Mouse (Mus musculus) urinary bladder, adult 18-20 months (tissue): ENCODE results near the gene H3f3a.

Experiments used
- DNase-seq, 2 experiments: peaks; one replicate each; pipeline ENCODE4 v3.0.0; 2022; ENCODE audit warnings: low spot score in 2 of 2, mixed read lengths in 2 of 2

The H3f3a gene

GRCm38 (mm10) chr1:180783580-180783928 lies 30.2 kb downstream of the H3f3a start:
- DNase-seq, result no peak

GRCm38 (mm10) chr1:180782906-180783579 lies 30.7 kb downstream of the H3f3a start:
- no peak for DNase-seq

GRCm38 (mm10) chr1:180781250-180781649 lies 32.5 kb downstream of the H3f3a start:
- no peak for DNase-seq

- DNase-seq, result no peak
These were observed 33.5 kb downstream of the H3f3a start for GRCm38 (mm10) chr1:180780291-180780690.

GRCm38 (mm10) chr1:180778941-180779340 lies 34.8 kb downstream of the H3f3a start:
- peak in 1 of 2 experiments; percentile 77 for DNase-seq

- DNase-seq, result no peak
These were observed 35.4 kb downstream of the H3f3a start for GRCm38 (mm10) chr1:180778403-180778754.

GRCm38 (mm10) chr1:180777660-180778402 lies 35.9 kb downstream of the H3f3a start:
- DNase-seq, result peak; percentile 86 to 88

GRCm38 (mm10) chr1:180777289-180777659 lies 36.5 kb downstream of the H3f3a start:
- DNase-seq, result no peak

- DNase-seq, result no peak
These were observed 37.2 kb downstream of the H3f3a start for GRCm38 (mm10) chr1:180776494-180776893.

GRCm38 (mm10) chr1:180775849-180776493 lies 37.8 kb downstream of the H3f3a start:
- DNase-seq, result no peak

- DNase-seq, result no peak
These were observed 38.4 kb downstream of the H3f3a start for GRCm38 (mm10) chr1:180775317-180775716.

GRCm38 (mm10) chr1:180774664-180775063 lies 39.1 kb downstream of the H3f3a start:
- DNase-seq, result no peak

- no peak for DNase-seq
These were observed 41.5 kb downstream of the H3f3a start for GRCm38 (mm10) chr1:180772291-180772690.

GRCm38 (mm10) chr1:180771722-180772121 lies 42.0 kb downstream of the H3f3a start:
- DNase-seq, result no peak

- DNase-seq, result no peak
These were observed 42.4 kb downstream of the H3f3a start for GRCm38 (mm10) chr1:180771306-180771705.

- peak; percentile 55 to 83 for DNase-seq
These were observed 45.2 kb downstream of the H3f3a start for GRCm38 (mm10) chr1:180768334-180769168.

- no peak for DNase-seq
These were observed 46.0 kb downstream of the H3f3a start for GRCm38 (mm10) chr1:180767541-180768333.

GRCm38 (mm10) chr1:180766557-180766956 lies 47.2 kb downstream of the H3f3a start:
- no peak for DNase-seq

- DNase-seq, result no peak
These were observed 48.4 kb downstream of the H3f3a start for GRCm38 (mm10) chr1:180765393-180765792.

GRCm38 (mm10) chr1:180763828-180764227 lies 49.9 kb downstream of the H3f3a start:
- DNase-seq, result peak; percentile 57 to 64

- DNase-seq, result no peak
These were observed 50.4 kb downstream of the H3f3a start for GRCm38 (mm10) chr1:180763307-180763706.
